Mouse (Mus musculus): Measurements from ENCODE around the gene Dlg2.

GRCm38 (mm10) chr7:91456796-91457195 lies 980.3 kb downstream of the Dlg2 start:
- TF ChIP-seq CTCF (conservative IDR thresholded peaks at IDR 0.05; ENCODE audit: low read length) (no peak), NANOG (IDR thresholded peaks at IDR 0.05; ENCODE audit: borderline replicate concordance, low read length) (no peak), POU5F1 (IDR thresholded peaks at IDR 0.05; ENCODE audit: borderline replicate concordance, low read length) (no peak)
